Mouse (Mus musculus) embryonic facial prominence, embryonic 12.5 days (tissue): ENCODE measurements at regions not wholly inside any gene's neighbourhood (a gene's known extent, or its start where the extent isn't known, plus 50 kb on each side); places are given as distances from the start of the nearest gene placed in this dataset.

Experiments used
- ATAC-seq: fragments of 200-750 bp; cut with Nextera tagmentation; 2 replicates; pipeline ENCODE4 v1.8.0; 2017; ENCODE audit not compliant: insufficient number of reproducible peaks, insufficient read depth, low FRiP score, low TSS enrichment
- H3K27ac ChIP-seq: fragments of 300-500 bp; sonication (generic); 2 replicates; pipeline ENCODE4 v1.5.1; 2016; ENCODE audit warnings: mild to moderate bottlenecking
- H3K27me3 ChIP-seq: fragments of 300-500 bp; sonication (generic); 2 replicates; pipeline ENCODE4 v1.6.1; 2016; ENCODE audit warnings: mild to moderate bottlenecking, moderate library complexity
- H3K36me3 ChIP-seq: fragments of 300-500 bp; sonication (generic); 2 replicates; pipeline ENCODE4 v1.6.1; 2016; ENCODE audit warnings: mild to moderate bottlenecking
- H3K4me1 ChIP-seq: fragments of 300-500 bp; sonication (generic); 2 replicates; pipeline ENCODE4 v1.6.1; 2016
- H3K4me2 ChIP-seq: fragments of 300-500 bp; sonication (generic); replicated peaks from 2 replicates; pipeline ENCODE4 v1.6.1; 2016; ENCODE audit warnings: mild to moderate bottlenecking, moderate library complexity
- H3K4me3 ChIP-seq: fragments of 300-500 bp; sonication (generic); 2 replicates; pipeline ENCODE4 v1.5.1; 2016; ENCODE audit warnings: mild to moderate bottlenecking
- H3K9ac ChIP-seq: fragments of 300-500 bp; sonication (generic); 2 replicates; pipeline ENCODE4 v1.6.1; 2016; ENCODE audit warnings: mild to moderate bottlenecking, moderate library complexity
- H3K9me3 ChIP-seq: fragments of 300-500 bp; sonication (generic); 2 replicates; pipeline ENCODE4 v1.6.1; 2016; ENCODE audit warnings: mild to moderate bottlenecking, moderate library complexity
- WGBS: fragments of 180-500 bp; shearing (Covaris S2); methylation state at CpG from one replicate; pipeline ENCODE4 v1.1.7; 2016; 5-methylcytosine and 5-hydroxymethylcytosine counted together

GRCm38 (mm10) chr9:60999001-60999529, 204.7 kb downstream of the Uaca start:
- Histone ChIP-seq H3K4me3 (no peak overlapping the region), H3K9ac (no peak overlapping the region), H3K4me1 (peaks cover 9% of the 10 kb centered on the region; the same call in 1 of the 2 replicates), H3K4me2 (no peak overlapping the region), H3K9me3 (no peaks in the 10 kb centered on the region), H3K36me3 (no peaks in the 10 kb centered on the region), H3K27ac (no peak overlapping the region), H3K27me3 (no peaks in the 10 kb centered on the region)
- ATAC-seq, result no peak
- 46% methylated on average over 6 of the region's 6 CpGs for WGBS

DNA sequence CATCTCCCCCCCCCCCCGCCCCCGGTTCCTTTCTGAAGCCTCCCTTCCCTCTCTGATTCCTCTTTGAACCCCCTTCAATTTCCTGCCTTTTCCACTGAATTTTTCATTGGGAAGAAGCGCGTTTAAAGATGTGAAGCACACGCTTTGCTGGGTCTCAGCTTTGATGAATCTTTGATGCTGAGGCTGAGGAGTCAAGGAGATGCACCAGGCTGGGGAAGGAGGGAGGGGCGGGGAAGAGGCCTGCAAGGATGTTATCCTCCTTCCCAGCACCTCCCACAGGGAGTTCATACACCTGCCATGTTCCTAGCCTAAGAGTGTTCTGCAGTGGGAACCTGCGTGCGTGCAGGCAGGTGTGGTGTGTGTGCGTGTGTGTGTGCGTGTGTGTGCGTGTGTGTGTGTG, 205.9 kb downstream of the Uaca start:
- no peak overlapping the region for H3K4me2 ChIP-seq
- no peak overlapping the region for H3K4me3 ChIP-seq
- 87% methylated on average over 11 of the region's 11 CpGs for WGBS
- ATAC-seq, result peak; percentile 26; the same call in 1 of the 2 replicates
- H3K27me3 ChIP-seq, result 0 out of 2 replicates have a peak, but pooled peaks cover 2% of the 10 kb centered on the region
- H3K4me1 ChIP-seq, result peaks cover 12% of the 10 kb centered on the region; the same call in 1 of the 2 replicates
- no peak overlapping the region for H3K27ac ChIP-seq
- H3K9ac ChIP-seq, result no peak overlapping the region
- no peaks in the 10 kb centered on the region for H3K9me3 ChIP-seq
- no peaks in the 10 kb centered on the region for H3K36me3 ChIP-seq

DNA sequence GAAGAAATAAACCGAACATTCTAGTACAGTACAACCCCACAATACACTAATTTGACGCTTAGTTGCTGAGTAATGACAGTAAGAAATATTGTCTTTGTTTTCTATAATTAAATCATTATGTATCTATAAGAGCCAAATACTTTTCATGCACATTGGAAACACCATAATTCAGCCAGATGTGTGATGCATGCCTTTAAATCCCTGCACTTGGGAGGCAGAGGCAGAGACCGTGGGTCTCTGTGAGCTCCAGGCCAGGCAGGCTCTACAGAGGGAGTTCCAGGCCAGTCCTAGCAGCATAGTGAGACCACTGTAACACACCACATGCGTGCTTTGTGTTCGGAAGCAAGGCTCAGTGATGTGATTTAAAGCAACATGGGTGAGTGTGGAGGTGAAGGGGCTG, 208.2 kb downstream of the Uaca start:
- Histone ChIP-seq H3K4me3 (no peak overlapping the region), H3K9ac (no peak overlapping the region), H3K4me2 (no peak overlapping the region), H3K4me1 (peaks cover 15% of the 10 kb centered on the region), H3K27me3 (0 out of 2 replicates have a peak, but pooled peaks cover 3% of the 10 kb centered on the region), H3K36me3 (no peaks in the 10 kb centered on the region), H3K9me3 (no peaks in the 10 kb centered on the region), H3K27ac (no peak overlapping the region)
- 63% methylated on average over 5 of the region's 5 CpGs for WGBS
- ATAC-seq, result no peak

DNA sequence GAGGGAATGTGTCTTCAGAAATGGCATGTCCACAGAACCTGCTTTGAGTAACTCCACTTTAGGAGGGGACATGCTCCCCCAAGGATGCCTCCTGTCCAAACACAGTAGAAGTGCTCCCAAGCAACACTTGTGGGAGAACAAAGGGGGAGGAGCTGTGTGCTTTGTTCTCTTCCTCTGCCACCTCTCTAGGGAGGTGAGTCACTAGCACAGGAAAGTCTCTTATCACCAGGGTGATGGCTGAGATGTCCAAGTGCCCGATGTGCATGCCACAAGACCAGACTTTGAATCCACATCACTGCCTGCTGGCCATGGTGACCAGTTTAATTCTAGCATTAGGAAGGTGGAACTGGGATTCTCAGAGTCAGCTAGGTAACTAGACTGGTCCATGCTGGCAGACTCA, 214.1 kb downstream of the Uaca start:
- no peak overlapping the region for H3K4me2 ChIP-seq
- H3K36me3 ChIP-seq, result no peaks in the 10 kb centered on the region
- H3K27ac ChIP-seq, result no peak overlapping the region
- peaks cover 13% of the 10 kb centered on the region for H3K4me1 ChIP-seq
- ATAC-seq, result no peak
- WGBS, result 65% methylated on average over 1 of the region's 1 CpGs
- H3K27me3 ChIP-seq, result 0 out of 2 replicates have a peak, but pooled peaks cover 3% of the 10 kb centered on the region
- H3K9ac ChIP-seq, result no peak overlapping the region
- H3K9me3 ChIP-seq, result 0 out of 2 replicates have a peak, but pooled peaks cover 2% of the 10 kb centered on the region
- no peak overlapping the region for H3K4me3 ChIP-seq

GRCm38 (mm10) chr9:61011066-61011465, 216.7 kb downstream of the Uaca start:
- ATAC-seq, result no peak
- no peaks in the 10 kb centered on the region for H3K36me3 ChIP-seq
- H3K9ac ChIP-seq, result no peak overlapping the region
- peaks cover 30% of the 10 kb centered on the region for H3K4me1 ChIP-seq
- H3K27ac ChIP-seq, result no peak overlapping the region
- peaks cover 4% of the 10 kb centered on the region; the same call in 1 of the 2 replicates for H3K27me3 ChIP-seq
- H3K4me3 ChIP-seq, result no peak overlapping the region
- H3K4me2 ChIP-seq, result no peak overlapping the region
- 0 out of 2 replicates have a peak, but pooled peaks cover 2% of the 10 kb centered on the region for H3K9me3 ChIP-seq

GRCm38 (mm10) chr9:61012771-61013540, 218.6 kb downstream of the Uaca start:
- H3K4me1 ChIP-seq, result peaks cover 34% of the 10 kb centered on the region
- H3K36me3 ChIP-seq, result no peaks in the 10 kb centered on the region
- H3K4me2 ChIP-seq, result no peak overlapping the region
- no peak overlapping the region for H3K27ac ChIP-seq
- peaks cover 8% of the 10 kb centered on the region for H3K27me3 ChIP-seq
- H3K9me3 ChIP-seq, result 0 out of 2 replicates have a peak, but pooled peaks cover 2% of the 10 kb centered on the region
- peak; percentile 71; the same call in 1 of the 2 replicates for ATAC-seq
- H3K9ac ChIP-seq, result no peak overlapping the region
- 62% methylated on average over 19 of the region's 19 CpGs for WGBS
- H3K4me3 ChIP-seq, result no peak overlapping the region

- Histone ChIP-seq H3K27ac (no peak overlapping the region; the same call in 1 of the 2 replicates), H3K4me3 (no peak overlapping the region), H3K9me3 (no peaks in the 10 kb centered on the region), H3K36me3 (no peaks in the 10 kb centered on the region), H3K9ac (no peak overlapping the region), H3K4me2 (no peak overlapping the region), H3K27me3 (peaks cover 11% of the 10 kb centered on the region), H3K4me1 (peaks cover 34% of the 10 kb centered on the region)
- ATAC-seq, result no peak
- 61% methylated on average over 8 of the region's 8 CpGs for WGBS
These were observed 219.8 kb downstream of the Uaca start for GRCm38 (mm10) chr9:61014151-61014550.

GRCm38 (mm10) chr9:61015374-61015890, 221.1 kb downstream of the Uaca start:
- H3K4me3 ChIP-seq, result no peak overlapping the region
- H3K4me1 ChIP-seq, result peaks cover 34% of the 10 kb centered on the region
- peaks cover 11% of the 10 kb centered on the region for H3K27me3 ChIP-seq
- H3K9me3 ChIP-seq, result no peaks in the 10 kb centered on the region
- WGBS, result 39% methylated on average over 15 of the region's 15 CpGs
- no peak overlapping the region for H3K9ac ChIP-seq
- no peak for ATAC-seq
- H3K4me2 ChIP-seq, result no peak overlapping the region
- no peak overlapping the region for H3K27ac ChIP-seq
- H3K36me3 ChIP-seq, result no peaks in the 10 kb centered on the region

DNA sequence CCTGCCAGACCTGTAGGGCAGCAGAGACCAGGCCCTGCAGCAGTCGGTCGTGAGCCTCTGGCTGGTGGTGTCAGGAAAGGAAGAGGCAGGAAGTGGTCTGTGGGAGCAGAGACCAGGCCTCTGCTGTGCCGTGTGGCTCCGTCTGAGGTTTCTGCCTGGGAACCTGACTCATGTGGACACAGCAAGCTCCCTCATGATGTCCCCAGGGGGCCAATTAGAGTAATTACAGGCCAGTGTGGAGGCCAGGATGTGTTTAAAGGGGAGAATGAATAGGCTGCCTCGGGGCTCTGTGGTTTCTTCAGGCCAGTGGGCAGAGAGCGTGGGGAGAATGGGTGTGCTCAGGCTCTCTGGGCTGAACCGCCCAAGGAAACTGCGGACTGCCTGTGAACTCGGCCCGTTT, 222.3 kb downstream of the Uaca start:
- ATAC-seq, result no peak
- WGBS, result 18% methylated on average over 10 of the region's 10 CpGs
- Histone ChIP-seq H3K27me3 (peaks cover 11% of the 10 kb centered on the region), H3K4me3 (no peak overlapping the region), H3K4me1 (peaks cover 34% of the 10 kb centered on the region), H3K9ac (no peak overlapping the region), H3K36me3 (no peaks in the 10 kb centered on the region), H3K9me3 (no peaks in the 10 kb centered on the region), H3K4me2 (no peak overlapping the region), H3K27ac (no peak overlapping the region)

DNA sequence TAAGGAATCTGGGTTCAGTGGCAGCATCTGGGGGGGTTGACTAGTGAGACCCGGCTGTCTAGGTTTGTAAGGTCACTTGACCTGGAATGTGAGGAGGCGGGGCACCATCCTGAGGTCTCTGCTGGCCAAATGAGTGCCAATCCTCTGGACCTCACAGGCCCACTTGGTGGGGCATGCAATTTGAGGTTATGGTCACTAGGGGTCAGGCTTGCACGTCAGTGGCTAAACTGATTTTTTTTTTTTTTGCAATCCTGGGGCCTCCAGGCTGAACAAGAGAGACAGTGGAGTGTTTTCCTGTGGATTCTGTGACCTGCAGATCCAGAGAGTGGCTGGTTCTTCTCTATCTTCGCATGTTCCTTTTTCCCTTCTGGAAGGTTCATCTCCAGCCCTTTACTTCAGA, 225.6 kb downstream of the Uaca start:
- peaks cover 19% of the 10 kb centered on the region for H3K4me1 ChIP-seq
- no peak overlapping the region for H3K9ac ChIP-seq
- no peaks in the 10 kb centered on the region for H3K36me3 ChIP-seq
- no peak overlapping the region for H3K27ac ChIP-seq
- H3K4me2 ChIP-seq, result no peak overlapping the region
- no peak overlapping the region for H3K4me3 ChIP-seq
- ATAC-seq, result no peak
- peaks cover 11% of the 10 kb centered on the region for H3K27me3 ChIP-seq
- H3K9me3 ChIP-seq, result no peaks in the 10 kb centered on the region
- WGBS, result 60% methylated on average over 4 of the region's 4 CpGs

- ATAC-seq, result no peak
- no peak overlapping the region for H3K27ac ChIP-seq
- WGBS, result 77% methylated on average over 5 of the region's 5 CpGs
- H3K9ac ChIP-seq, result no peak overlapping the region
- H3K4me1 ChIP-seq, result peaks cover 5% of the 10 kb centered on the region
- H3K4me2 ChIP-seq, result no peak overlapping the region
- H3K4me3 ChIP-seq, result no peak overlapping the region
- peaks cover 4% of the 10 kb centered on the region; the same call in 1 of the 2 replicates for H3K27me3 ChIP-seq
- H3K36me3 ChIP-seq, result no peaks in the 10 kb centered on the region
- no peaks in the 10 kb centered on the region for H3K9me3 ChIP-seq
These were observed 227.5 kb downstream of the Uaca start for GRCm38 (mm10) chr9:61021810-61022209.
